Mouse (Mus musculus) C2C12 (cell line): Measurements from ENCODE around the gene Pithd1. TPM values are rescaled to one million over a fixed set of nuclear protein-coding genes. Genes with fewer than 3 reads are reported as not detected.
A peak's percentile ranks its signal among the peaks of the same experiment; 100 is the strongest.
"Not testable (repeated sequence)": the region's sequence is repeated elsewhere in the genome, so short reads cannot be mapped to it uniquely, and the experiment has no call there.

Experiments used
- H3K27me3 ChIP-seq: one replicate; pipeline ENCODE4 v1.6.1; 2011; ENCODE audit not compliant: control insufficient read depth, insufficient read depth, insufficient read length
- H3K36me3 ChIP-seq: one replicate; pipeline ENCODE4 v1.6.1; 2011; ENCODE audit not compliant: control insufficient read depth, insufficient read depth
- H3K4me3 ChIP-seq: one replicate; pipeline ENCODE4 v1.5.1; 2011; ENCODE audit warnings: mild to moderate bottlenecking, control low read depth; ENCODE audit not compliant: poor library complexity, insufficient read depth, severe bottlenecking
- H3K79me2 ChIP-seq: one replicate; pipeline ENCODE4 v1.6.1; 2011; ENCODE audit not compliant: control insufficient read depth, insufficient read depth
- H3K79me3 ChIP-seq: one replicate; pipeline ENCODE4 v1.6.1; 2011; ENCODE audit warnings: low read depth, control low read depth
- H3ac ChIP-seq: one replicate; pipeline ENCODE3; 2011; ENCODE audit warnings: low read depth; ENCODE audit not compliant: control insufficient read depth, insufficient read length
- CEBPB ChIP-seq: IDR thresholded peaks from one replicate; pipeline ENCODE4 v1.6.1; 2011; ENCODE audit warnings: low read depth, mild to moderate bottlenecking, control low read depth, moderate library complexity
- CTCF ChIP-seq: IDR thresholded peaks from one replicate; pipeline ENCODE4 v1.5.1; 2011; ENCODE audit not compliant: control insufficient read depth, insufficient read depth, insufficient read length
- FOSL1 ChIP-seq: IDR thresholded peaks from one replicate; pipeline ENCODE4 v1.8.0; 2011; ENCODE audit warnings: mild to moderate bottlenecking, low read length; ENCODE audit not compliant: poor library complexity, insufficient read depth, severe bottlenecking
- MAX ChIP-seq: IDR thresholded peaks from one replicate; pipeline ENCODE4 v1.6.1; 2011; ENCODE audit warnings: mild to moderate bottlenecking, control low read depth
- MYOD1 ChIP-seq: IDR thresholded peaks from one replicate; pipeline ENCODE4 v1.6.1; 2011; ENCODE audit warnings: low read depth; ENCODE audit not compliant: control insufficient read depth, insufficient read length
- MYOG ChIP-seq: IDR thresholded peaks from one replicate; pipeline ENCODE4 v1.6.1; 2011; ENCODE audit not compliant: control insufficient read depth, insufficient read length; ENCODE audit errors: extremely low read depth
- USF1 ChIP-seq: IDR thresholded peaks from one replicate; pipeline ENCODE4 v1.6.1; 2011; ENCODE audit warnings: low read depth, mild to moderate bottlenecking, control low read depth, moderate library complexity
- polyA plus RNA-seq: library from polyadenylated mRNA; unstranded; fragments of >200 nt; fragmentation: generic; extraction: Trizol; gene quantifications from one replicate; pipeline ENCODE4 v1.2.1, GENCODE M21; 2012; ENCODE audit warnings: missing spikeins

Gene Pithd1
- polyA plus RNA-seq, 1 experiment, result 45.1 TPM

DNA sequence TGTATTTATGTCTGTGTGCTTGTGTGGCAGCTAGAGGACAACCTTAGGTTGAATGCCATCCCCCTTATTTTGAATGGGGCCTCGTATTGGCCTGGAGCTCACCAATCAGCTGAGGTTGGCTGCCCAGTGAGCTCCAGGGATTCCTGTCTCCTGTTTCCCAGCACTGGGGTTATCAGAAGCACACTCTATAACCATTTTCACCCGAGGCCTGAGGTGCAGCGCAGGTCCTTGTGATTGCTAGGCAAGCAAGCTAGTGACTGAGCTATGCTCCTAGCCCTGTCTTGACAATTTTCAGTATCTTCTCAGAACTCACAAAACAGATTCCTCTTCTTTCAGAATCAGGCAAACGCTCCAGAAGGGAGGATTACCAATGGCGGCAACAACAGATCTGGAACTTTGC is 2.5 kb downstream of the Pithd1 start:
- peaks cover 21% of the 10 kb centered on the region for H3K36me3 ChIP-seq

DNA sequence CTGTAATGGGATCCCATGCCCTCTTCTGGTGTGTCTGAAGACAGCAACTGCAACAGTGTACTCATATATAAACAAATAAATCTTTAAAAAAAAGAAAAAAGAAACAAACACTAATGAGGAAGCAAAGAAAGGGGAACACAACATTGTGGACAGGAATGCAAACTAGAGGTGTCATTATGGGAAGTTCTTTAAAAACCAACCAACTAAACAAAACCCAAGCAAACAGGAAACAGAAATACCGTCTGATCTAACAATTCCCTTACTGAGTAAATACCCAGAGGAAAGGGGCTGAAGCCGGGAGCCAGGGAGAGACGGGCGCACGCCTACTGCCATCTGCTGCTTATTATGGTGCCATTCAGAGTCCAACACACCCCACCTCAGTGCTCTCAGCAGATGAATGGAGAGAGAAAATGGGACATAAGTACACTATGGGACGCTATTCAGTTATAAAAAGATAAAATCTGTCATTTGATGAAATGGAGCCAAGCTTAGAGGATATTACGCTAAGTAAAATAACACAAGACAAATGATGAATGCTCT is 5.5 kb downstream of the Pithd1 start:
- Histone ChIP-seq H3K36me3 (peaks cover 33% of the 10 kb centered on the region), H3K27me3 (no peaks in the 10 kb centered on the region), H3K4me3 (no peak overlapping the region), H3ac (no peak overlapping the region), H3K79me3 (peaks cover 11% of the 10 kb centered on the region), H3K79me2 (peaks cover 16% of the 10 kb centered on the region)
- TF ChIP-seq USF1 (no peak), CTCF (no peak), CEBPB (no peak), FOSL1 (no peak), MYOG (no peak), MAX (no peak), MYOD1 (no peak)

More for the DNA sequence above, 2.5 kb downstream of the Pithd1 start:
- no peak for TF ChIP-seq CTCF
- TF ChIP-seq MYOG, result no peak
- TF ChIP-seq CEBPB, result no peak
- TF ChIP-seq USF1, result no peak
- no peak for TF ChIP-seq FOSL1
- H3K27me3 ChIP-seq, result no peaks in the 10 kb centered on the region
- H3ac ChIP-seq, result no peak overlapping the region
- H3K79me3 ChIP-seq, result peaks cover 13% of the 10 kb centered on the region
- peaks cover 20% of the 10 kb centered on the region for H3K79me2 ChIP-seq
- H3K4me3 ChIP-seq, result no peak overlapping the region

- H3K4me3 ChIP-seq, H3K79me3 ChIP-seq, H3K79me2 ChIP-seq, H3K27me3 ChIP-seq, H3ac ChIP-seq: not testable (repeated sequence)
- peaks cover 44% of the 10 kb centered on the region for H3K36me3 ChIP-seq
Measured at GRCm38 (mm10) chr4:135980223-135980622, 6.8 kb downstream of the Pithd1 start.

- Histone ChIP-seq H3K27me3 (no peaks in the 10 kb centered on the region), H3K4me3 (no peak overlapping the region), H3ac (no peak overlapping the region), H3K79me2 (peaks cover 13% of the 10 kb centered on the region), H3K36me3 (peaks cover 43% of the 10 kb centered on the region), H3K79me3 (peaks cover 11% of the 10 kb centered on the region)
- TF ChIP-seq USF1, result no peak
- no peak for TF ChIP-seq FOSL1
- no peak for TF ChIP-seq CTCF
- TF ChIP-seq MYOG, result no peak
- no peak for TF ChIP-seq MAX
- TF ChIP-seq MYOD1, result no peak
- TF ChIP-seq CEBPB, result no peak
Measured at GRCm38 (mm10) chr4:135976146-135976545, 10.9 kb downstream of the Pithd1 start.

DNA sequence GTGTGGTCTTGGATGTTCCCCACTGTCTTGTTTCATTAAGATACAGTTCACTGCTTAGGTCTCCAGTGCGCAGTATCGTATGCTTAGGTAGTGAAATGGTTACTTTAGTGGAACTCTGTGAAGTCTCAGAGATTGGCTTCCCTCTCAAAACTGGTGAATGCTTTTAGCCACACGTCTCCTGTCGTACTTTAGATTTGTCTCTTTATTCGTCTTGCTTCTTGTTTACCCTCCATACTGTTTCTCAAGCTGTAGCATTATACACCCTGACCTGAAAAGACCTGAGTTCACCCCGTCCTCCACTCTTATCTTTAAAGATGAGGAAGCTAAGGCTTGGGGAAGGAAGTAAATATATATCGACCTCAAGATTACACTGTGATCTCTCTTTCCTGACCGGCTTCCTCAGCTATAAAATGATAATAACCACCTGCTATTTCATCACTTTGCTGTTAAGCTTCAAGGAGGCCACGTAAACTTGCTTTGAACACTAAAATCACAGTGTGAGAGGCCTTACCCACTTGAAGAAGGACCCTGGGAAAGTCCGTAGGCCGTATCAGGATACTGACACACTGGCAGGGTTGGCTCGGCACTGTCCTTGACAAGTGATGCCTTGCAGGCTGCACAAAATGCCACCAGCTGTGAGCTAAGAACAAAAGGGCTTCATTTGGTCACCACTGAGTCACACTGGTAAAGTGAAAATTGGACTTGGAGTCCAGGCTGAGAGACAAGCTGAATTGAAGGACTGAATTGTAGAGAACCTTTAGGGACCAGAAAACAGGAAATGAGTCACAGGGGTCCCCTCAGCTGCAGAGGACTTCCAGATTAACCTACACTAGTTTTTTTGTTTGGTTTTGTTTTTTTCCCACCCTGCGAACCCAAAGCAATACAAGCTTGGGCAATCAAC is 13.9 kb downstream of the Pithd1 start:
- Histone ChIP-seq H3K36me3 (peaks cover 60% of the 10 kb centered on the region), H3K4me3 (no peak overlapping the region), H3K27me3 (no peaks in the 10 kb centered on the region), H3ac (peak overlapping the region; percentile 27), H3K79me3 (peaks cover 11% of the 10 kb centered on the region), H3K79me2 (peaks cover 23% of the 10 kb centered on the region)
- TF ChIP-seq CTCF, result no peak

DNA sequence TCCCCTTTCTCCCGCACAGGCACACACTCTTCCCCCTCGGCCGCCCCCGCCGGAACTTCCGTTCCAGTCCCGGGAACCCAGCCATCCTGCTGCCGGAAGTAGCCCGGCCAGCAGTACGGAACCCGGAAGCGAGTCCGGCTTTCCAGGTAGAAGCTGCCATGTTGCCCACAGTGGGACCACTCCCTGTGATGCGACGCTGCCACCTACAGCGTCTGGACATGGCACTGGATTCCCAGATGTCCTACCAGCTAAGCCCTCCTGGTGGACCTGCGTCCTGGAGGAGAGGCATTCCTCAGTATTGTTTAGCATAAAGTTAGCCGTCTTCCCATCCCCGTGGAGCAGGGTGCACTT is 14.5 kb downstream of the Pithd1 start, which contains the start of gene Lypla2:
Gene Lypla2 (minus strand): TSS at position 71 of the 351 bp plus-strand sequence.
- TF ChIP-seq MAX (peak; percentile 27), CTCF (no peak), USF1 (no peak)

More for the DNA sequence above, 14.5 kb downstream of the Pithd1 start, which contains the start of gene Lypla2:
- H3ac ChIP-seq, result peak within 1 kb of the TSS; percentile 96
- H3K79me3 ChIP-seq, result peaks cover 11% of the 10 kb centered on the region
- H3K27me3 ChIP-seq, result no peaks in the 10 kb centered on the region
- peaks cover 66% of the 10 kb centered on the region for H3K36me3 ChIP-seq
- peak within 1 kb of the TSS; percentile 80 for H3K4me3 ChIP-seq
- peaks cover 23% of the 10 kb centered on the region for H3K79me2 ChIP-seq
